Mouse (Mus musculus) cerebellum, postnatal 36 days (tissue): ENCODE results near the gene Cep41.

ENCODE experiments used
- DNase-seq, 2 experiments: peaks; one replicate each; pipeline ENCODE4 v3.0.0; 2021 to 2022; ENCODE audit warnings: mixed read lengths in 2 of 2

Gene Cep41

DNA sequence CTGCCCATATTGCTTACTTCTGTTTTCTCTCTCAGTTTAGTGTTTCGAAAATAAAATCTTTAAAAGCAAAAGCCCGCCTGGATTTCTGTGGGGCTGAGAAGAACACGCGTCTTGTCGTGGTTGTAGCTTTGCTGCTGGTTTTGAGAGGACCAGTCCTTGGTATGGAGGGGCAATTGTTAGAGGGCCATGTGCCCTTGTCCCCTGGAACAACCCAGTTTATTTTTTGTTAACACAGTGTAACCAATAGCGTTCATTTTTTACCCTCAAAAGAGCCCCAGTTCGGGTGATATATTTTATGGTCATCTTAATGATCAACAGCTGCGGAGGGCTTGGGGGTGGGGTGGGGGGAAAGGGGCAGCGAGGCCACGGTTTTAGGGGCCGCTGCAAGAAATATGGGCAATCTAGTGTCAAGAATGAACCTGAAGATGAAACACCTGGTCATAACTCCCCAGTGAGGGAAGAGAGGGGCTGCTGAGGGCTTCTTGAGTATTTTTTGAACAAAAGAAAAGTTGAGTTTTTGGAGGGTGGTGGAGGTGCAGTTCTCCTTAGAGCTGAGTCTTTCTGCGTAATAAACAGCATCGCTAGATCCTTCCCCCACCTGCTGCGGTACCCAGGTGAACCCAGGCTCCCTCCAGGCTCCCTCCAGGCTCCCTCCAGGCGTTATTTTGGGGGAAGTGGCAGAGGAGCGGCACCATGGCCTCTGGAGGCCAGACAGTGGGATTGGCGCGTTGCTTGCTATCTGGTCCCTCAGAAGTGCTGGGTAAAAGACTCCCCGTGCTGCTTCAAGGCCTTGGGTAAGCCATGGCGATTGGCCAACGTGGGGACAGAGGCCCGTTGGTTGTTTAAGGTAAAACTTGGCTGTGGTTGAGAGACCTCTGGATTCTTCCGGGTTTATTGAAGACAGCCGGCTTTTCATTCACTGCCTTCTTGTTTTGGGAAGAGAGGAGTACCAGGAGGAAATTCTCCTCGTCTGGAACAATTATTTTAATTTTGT, 17.1 kb upstream of the Cep41 start:
- no peak for DNase-seq

DNA sequence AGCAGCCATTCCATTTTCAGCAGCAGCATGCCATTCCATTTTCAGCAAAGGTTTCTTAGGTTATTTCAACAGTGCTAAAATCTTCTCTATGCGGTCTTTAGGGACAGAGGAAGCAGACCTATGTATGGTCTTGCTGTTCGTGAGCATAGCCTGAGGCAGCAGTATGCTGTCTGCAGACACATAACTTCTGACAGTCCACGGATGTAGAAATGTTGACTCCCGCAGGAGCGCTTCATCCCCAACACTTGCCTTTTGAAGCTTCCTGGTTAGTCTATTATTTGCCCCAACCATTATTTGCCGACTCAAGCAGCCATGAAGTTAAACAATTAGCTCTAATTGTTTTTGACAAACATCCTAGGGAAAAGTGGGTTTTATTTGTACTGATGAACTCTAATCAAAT, 15.6 kb upstream of the Cep41 start:
- no peak for DNase-seq

DNA sequence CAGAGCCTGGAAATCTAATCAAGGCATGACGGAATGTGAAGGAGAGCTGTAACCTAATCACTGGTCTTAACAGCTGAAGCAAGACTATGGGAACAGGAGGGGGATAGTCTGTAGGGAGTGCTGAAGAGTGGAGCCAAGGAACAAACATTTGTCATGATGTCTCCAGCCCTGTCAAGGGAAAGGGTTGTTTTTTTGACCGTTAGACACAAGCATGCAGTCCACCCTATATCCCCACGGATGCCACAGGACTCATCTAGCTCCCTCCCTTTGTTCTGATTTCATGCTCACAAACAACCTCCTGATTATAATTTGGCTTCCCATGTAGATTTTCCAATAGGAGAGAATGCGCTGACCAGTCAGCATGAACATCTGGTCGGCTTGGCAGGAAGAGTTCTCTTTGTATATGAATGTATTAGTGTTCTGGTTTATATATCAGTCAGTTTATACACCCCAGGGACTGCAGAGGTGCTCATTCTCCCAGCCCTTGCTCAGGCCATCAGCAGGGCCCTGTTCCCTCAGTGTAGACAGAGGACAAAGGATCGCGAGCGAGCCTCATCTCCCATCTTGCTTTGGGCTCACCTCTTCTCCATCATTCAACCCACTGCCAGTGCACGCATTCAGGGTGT, 10.5 kb upstream of the Cep41 start:
- no peak for DNase-seq

DNA sequence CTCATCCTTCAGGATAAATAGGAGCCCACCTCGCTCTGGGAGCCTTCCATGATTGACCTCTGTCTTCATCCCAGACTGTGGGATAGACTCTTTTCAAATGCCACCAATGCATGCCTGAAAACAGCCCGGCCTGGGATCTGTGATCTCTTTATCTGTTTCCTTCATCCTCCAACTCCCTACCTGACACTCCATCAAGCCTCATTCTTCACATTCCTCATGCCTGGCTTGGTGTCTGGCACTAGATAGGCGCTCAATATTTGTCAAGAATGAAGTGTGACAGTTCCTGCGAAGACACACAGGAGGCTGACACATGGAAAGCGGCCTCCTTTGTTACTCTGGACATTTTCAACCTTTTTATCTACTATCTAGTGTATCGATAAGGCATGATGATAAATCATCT, 9.9 kb upstream of the Cep41 start:
- no peak for DNase-seq

DNA sequence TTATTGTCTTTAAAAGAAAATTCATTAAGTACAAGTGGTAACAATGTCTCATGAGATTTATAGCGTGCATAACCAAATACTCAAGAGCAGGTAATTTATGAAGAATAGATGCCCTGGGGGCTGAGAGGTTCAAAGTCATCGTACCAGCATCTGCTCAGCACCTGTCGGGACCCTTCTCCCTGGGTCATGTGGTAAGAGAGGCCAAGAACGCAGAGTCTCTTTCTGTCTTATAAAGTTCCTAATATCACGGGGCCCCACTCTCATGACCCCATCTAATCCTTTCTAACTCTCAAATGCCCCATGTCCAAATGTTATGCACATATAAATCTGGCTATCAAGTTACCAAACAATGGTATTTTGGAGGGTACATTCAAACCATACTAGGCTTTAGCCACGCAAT, 9.3 kb upstream of the Cep41 start:
- DNase-seq, result no peak

DNA sequence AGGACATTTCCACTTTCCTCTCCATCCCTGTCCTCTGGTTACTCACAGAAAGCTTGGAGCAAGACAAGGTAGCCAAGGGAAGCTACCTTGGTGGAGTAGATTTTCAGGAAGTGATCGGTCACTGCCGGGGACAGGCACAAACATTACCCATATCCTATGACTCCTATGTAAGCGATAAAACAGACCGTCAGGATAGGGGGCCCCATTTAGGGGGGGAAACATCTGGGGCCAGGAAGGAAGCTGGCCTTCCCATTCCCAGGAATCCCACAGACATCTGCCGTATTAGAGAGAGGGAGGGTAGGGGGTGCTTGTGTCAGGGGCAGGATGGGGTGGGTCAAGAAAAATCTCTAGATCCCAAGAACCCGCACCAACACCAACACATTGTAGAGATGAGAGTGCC, 6.6 kb upstream of the Cep41 start:
- DNase-seq, result no peak

DNA sequence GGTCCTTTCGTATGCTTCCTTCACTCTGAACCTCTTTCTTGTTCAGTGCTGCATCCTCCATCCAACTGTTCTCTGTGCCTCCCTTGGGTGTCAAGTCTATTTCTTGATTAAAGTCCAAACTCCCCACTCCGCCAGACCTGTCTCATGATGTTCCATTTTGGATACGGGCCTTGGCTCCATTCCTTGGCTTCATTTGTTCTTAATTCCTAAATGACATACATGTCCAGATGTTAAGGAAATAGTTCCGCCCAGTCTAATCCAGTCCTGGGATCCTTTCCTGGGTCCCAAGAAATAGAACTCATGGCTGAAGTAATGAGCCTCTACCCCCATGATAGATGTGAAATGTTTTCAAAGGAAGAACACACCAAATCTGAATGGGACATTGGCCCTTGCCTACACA, 4.5 kb upstream of the Cep41 start:
- DNase-seq, result no peak

DNA sequence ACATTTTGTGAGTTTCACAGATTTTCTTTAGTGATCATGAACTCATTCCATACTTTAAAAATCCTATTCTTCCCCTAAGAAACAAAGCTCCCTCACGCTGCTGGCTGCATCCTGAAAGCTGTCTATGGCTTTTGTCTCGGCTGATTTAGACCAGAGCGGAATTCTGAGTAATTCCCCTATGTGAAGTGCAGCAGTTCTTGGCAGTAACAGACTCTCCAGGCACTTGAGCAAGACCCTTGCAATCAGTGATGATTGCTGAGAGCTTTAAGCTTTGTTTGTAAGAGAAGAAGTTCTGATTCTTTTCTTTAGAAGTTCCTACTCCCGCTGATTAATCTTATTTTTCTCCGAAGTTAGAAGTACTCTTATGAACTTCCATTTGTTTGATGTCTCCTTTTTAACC, 3.9 kb upstream of the Cep41 start:
- DNase-seq, result no peak

DNA sequence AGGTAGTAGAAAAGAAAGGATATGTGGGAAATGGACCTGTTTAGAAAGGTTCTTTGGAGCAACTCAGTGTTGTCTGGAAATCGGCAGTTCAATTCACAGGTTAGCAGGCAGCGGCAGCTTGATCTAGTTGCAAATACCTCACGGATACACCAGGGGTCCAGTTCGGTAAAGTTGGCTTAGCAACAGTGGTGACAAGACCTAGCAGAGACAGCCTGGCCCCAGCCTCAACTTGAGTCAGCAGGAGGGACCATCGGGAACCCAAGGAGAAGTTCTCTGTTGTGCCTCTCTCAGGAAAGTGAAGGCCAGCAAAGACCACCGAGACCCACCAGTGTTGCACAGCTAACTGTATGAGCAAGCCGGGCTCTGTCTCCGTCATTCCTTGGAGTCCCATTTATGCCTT, 1.6 kb upstream of the Cep41 start:
- peak in 1 of 2 experiments; percentile 6 for DNase-seq

DNA sequence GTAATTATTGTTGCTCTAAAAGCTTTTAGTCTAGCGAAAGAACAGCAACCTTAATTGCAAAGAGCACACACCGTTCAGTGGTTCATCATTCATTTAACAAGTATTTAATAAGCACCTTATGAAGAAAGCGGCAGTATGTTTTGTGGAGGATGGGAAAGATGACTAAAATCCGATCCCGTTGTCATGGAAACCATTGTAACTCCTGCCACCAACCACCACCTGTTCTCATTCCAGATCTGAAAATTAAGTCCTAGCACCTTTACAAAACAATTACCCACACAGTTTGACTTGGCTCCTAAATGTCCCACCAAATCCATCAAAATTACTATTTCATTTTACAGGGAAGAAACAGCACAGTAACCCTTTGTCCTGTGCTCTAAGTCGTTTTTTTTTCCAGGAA, 660 bp upstream of the Cep41 start:
- DNase-seq, result peak; percentile 7 to 24

DNA sequence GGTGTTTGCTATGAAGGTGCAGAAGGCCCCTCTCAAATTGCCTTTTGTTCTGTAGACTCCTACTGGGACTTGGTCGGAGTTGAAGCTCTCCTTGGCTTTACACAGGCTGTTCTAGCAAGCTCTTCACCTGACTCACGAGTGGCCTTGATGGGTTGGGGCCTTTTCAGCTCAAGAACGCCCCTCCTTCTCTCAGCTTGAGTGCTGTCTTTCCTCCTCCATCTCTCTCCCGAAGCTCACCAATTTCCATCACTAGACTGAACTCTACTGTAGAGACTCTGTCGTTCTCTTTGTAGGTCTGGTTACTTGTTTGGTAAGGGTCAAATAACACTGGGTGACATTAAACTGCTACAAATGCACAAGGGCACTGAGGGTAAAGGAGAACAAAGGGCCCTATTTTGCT, 723 bp downstream of the Cep41 start:
- no peak for DNase-seq

DNA sequence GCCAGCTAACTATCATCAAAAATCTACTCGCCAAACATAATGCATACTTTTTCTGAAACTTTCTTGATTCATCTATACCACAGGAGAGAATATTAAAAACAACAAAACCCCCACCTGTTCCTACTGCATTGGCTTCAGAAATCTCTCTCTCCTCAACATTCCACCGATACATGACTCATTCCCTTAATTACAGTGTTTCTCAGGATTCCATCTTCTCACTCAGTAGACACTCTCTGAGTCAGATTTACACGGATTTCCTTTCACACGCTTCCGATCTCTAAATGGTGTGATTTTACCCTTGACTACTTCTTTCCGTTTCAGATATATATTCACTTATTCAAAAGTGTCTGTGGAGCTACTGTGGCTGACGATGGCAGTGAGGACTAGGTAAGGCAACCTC, 6.4 kb downstream of the Cep41 start:
- DNase-seq, result no peak

DNA sequence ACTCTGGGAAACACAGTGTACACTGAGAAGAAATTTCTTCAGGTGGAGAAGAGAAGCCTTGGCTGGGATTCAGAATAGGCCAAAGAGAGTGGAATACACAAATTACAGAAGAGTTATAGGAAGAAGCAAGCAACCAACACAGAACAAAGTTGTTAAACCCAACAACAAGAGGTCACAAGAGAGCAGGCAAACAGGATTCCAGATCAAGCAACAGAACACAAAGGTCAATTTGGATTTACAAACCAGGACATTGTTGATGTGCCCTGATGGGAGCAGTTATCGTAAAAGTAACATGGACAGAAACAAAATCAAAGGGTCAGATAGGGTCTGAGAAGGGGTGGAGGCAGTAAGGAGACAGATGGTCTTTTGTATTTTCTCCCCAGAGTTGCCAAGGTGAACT, 9.0 kb downstream of the Cep41 start:
- DNase-seq, result no peak

DNA sequence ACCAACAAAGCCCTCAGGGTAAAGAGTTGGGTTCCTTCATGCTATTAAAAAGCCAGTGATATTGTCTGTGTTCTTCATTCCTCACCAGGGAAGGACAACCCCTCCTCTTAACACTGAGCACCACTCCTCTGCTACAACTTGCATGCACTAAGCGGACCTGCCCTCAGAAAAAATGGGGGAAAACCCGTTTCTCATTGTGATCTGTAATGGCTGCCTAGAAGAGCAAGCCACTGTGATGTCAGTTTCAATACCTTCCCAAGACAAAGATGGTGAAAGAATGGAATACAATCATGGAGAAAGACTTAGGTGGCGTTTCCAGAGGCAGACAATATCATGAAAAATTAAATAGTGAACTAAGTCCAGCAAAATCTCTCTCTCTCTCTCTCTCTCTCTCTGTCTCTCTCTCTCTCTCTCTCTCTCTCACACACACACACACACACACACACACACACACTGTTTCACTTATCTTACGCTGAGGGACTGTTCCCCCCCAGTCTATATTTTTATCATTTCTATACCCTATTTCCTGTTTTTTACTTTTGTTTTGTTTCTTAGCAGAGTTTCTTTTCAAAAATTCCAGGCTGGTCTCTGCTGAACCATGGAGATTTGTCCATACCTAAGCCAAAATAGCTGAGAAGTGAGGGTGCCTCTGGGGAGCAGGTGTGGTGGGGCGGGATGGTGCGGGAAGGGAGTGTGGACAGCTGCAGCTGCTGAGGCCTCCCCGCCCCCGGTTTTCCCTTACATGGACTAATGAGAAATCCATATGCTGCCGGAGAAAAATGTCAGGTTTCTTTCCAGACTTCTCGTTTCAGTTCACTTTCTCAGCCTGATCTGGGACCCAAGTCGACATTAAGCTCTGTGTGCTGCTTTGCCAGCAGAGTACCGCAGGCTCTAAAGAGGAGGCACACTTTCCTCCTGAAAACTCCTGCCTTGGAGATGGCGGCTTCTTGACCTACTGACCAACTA, 11.3 kb downstream of the Cep41 start:
- no peak for DNase-seq

DNA sequence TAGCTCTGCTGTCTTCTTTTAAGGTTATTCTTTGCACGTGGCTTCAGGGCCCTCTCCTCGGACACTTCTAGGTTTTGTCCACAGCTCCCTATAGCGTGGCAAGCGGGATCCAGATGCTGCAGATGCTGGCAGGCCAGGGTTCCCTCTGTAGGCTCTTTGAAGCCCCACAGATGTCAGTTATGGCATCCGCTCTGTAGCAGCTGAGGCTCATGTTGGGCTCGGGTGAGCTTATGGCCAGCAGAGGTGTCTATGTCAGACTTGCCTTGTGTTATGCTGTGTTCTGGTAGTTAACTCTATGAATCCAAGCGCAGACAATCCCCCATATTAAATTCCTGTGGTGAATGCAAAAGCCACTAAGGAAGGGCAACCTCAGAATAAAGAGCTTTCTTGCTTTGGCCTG, 13.1 kb downstream of the Cep41 start:
- no peak for DNase-seq

DNA sequence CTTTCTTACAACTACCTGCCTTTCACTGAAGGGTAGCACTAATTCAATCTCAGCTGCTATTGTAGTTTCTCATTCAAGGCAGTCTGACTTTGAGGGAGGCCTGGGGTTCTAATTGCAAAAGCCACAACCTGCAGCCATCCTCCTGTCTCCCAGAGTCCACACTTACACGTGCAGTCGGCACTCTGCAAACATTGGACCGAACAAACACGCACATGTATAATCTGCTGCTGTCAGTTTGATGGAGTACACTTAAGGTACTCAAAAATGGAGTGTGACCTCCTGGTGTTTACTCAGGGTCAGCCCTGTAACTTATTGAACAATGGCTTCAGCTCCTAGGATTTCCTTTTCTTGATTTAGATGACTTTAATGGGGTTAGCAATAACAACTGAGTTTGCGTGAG, 14.0 kb downstream of the Cep41 start:
- no peak for DNase-seq

DNA sequence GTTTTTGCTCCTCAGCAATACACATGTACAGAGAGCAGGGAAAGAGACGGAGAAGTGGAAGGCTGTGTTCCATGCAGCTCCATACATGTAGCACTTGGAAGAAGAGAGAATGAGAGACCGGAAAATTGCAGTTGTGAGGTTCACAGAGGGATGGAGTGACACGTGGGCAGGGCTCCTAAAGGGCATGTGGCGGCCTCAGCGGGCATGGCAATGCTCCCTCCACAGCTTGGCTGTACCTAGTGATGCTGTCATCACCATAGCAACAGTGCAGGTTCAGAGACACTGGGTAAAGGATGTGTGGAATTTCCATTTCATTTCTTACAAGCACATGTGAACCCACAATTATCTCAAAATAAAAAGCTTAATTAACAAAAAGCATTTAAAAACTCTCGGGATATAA, 15.1 kb downstream of the Cep41 start:
- DNase-seq, result peak; percentile 28 to 40

DNA sequence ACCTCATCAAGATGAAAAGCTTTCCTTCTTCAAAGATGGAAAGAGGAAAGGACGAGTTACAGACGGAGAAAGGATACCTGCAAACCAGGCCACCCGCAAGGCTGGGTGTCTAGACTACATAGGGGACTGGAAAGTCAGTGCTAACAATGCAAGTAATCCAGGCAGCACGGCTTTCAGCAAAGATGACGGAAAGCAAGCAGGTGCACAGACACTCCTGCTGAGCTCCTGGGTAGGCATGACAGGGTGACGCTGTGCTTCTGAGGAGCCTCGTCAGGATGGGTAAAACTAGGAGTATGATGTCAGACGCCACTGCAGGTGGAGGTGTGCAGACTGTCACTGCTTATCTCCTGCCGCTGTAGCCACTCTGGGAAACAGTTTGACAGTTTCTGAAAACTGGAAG, 16.0 kb downstream of the Cep41 start:
- no peak for DNase-seq

DNA sequence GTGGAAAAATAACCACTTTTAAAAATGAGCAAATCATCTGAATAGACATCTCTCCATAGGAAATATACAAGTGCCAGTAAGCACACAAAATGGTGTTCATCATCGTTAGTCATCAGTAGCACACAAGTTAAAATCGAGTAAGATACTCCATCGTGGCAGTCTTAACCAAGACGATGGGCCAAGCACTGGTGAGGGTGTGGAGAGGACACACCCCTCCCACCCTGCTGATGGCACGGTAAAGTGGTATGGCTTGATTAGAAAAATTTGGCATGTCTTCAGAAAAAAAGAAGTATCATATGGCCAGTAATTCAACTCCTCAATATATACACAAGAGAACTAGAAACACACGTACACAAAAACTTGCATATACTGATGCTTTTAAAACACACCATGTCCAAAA, 17.0 kb downstream of the Cep41 start:
- DNase-seq, result no peak

DNA sequence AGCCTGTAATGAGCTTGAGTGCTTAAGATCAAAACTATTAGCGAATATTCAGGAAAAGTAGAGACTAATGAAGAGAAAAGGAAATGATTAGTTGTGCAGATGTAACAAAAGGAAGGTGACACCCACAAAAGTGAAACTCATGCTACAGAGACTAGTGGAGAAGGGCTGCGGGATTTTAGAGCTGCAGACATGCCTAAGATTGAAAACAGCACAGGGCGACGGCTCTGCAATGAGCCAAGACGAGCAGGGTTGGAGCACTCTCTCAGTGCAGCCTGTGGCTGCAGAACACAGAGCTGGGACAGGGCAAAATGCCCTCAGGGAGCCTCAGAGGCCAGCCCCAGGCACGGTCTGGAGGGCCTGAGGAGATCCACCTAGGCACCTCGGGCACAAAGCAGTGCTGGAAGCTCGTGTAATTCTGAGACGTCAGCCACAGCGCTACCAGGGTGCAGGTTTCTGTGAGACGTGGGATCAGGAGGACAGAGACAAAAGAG, 18.2 kb downstream of the Cep41 start:
- DNase-seq, result peak in 1 of 2 experiments; percentile 21

DNA sequence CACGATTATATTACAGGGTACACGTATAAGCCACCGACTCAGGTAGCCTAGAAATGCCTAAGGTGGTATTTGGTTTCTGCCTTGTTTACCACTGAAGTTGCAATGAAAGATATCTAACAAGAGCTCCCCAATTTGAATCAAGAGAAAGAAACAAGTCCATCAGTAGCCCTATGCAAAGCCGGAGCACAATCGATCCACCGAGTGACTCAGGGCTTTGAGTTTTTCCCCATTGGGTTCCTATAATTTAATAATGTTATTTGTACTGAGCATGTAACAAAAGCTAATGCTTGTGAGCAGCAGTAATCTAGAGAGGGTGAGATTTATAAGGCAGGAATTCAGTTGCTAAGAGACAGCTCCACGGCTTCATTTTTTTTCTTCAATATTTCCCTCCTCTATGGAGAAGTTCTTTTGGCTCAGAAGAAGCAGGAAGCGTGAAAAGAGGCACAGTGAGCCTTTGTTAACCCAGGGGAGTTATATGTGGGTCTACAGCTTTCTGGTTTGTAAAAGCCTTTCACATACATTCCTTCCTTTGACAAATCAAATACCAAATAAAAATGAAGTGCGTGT, 18.8 kb downstream of the Cep41 start:
- no peak for DNase-seq

DNA sequence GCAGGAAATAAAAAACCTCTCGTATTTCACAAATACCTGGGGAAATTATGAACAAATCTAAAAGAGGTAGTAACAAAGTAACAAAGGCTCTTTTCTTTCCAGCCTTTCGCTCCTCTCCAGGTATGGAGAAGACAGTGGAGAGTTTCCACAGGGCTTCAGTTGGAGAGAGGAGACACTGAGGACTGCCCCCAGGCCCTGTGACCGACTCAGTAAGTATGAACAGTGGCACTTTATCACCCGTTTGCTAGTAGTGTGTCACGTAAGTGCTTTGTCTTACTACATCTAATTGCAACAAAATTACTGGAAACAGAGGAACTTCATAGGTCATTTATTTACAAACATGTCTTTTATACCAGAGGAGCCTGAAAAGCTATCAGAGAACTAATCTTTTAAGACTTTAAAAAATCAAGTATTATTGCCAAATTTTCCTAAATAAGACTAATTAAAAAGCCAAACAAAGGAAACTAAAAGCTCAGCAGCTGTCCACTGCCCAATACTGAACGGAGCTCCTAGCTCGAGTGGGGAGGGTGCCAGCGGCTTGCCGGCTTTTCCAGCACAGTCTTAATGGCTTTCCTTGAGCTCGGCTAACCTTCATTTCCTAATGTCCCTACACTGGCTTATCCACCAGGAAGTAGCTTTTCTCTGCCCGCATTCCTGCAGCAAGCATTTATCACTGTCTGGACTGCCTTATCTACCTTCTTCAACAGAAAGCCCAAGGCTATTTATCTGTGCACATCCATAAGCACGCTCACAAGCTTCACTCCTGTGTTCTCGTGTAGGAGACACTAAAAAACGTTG, 19.6 kb downstream of the Cep41 start:
- DNase-seq, result peak in 1 of 2 experiments; percentile 8
